Mouse (Mus musculus) stomach, embryonic 15.5 days (tissue): Measurements from ENCODE around the gene Gm49711. TPM values are rescaled to one million over a fixed set of nuclear protein-coding genes. Genes with fewer than 3 reads are reported as not detected.
"Not testable (repeated sequence)": the region's sequence is repeated elsewhere in the genome, so short reads cannot be mapped to it uniquely, and the experiment has no call there.

ENCODE experiments used
- ATAC-seq: fragments of 200-750 bp; cut with Nextera tagmentation; 2 replicates; pipeline ENCODE4 v1.8.0; 2017; ENCODE audit warnings: low read depth, moderate number of reproducible peaks, moderate TSS enrichment; ENCODE audit not compliant: insufficient read depth, low FRiP score
- H3K27ac ChIP-seq: fragments of 300-500 bp; sonication (generic); 2 replicates; pipeline ENCODE4 v1.5.1; 2015; ENCODE audit warnings: mild to moderate bottlenecking, inconsistent platforms
- H3K27me3 ChIP-seq: fragments of 300-500 bp; sonication (generic); replicated peaks from 2 replicates; pipeline ENCODE4 v1.6.1; 2015; ENCODE audit warnings: inconsistent platforms
- H3K36me3 ChIP-seq: fragments of 300-500 bp; sonication (generic); 2 replicates; pipeline ENCODE4 v1.6.1; 2015; ENCODE audit warnings: inconsistent platforms
- H3K4me1 ChIP-seq: fragments of 300-500 bp; sonication (generic); 2 replicates; pipeline ENCODE4 v1.6.1; 2015; ENCODE audit warnings: inconsistent platforms
- H3K4me2 ChIP-seq: fragments of 300-500 bp; sonication (generic); 2 replicates; pipeline ENCODE4 v1.6.1; 2015; ENCODE audit warnings: mild to moderate bottlenecking, inconsistent platforms
- H3K4me3 ChIP-seq: fragments of 300-500 bp; sonication (generic); replicated peaks from 2 replicates; pipeline ENCODE4 v1.5.1; 2015; ENCODE audit warnings: inconsistent platforms
- H3K9ac ChIP-seq: fragments of 300-500 bp; sonication (generic); 2 replicates; pipeline ENCODE4 v1.6.1; 2015; ENCODE audit warnings: inconsistent platforms
- H3K9me3 ChIP-seq: fragments of 300-500 bp; sonication (generic); 2 replicates; pipeline ENCODE4 v1.6.1; 2016; ENCODE audit warnings: inconsistent platforms
- WGBS: fragments of 180-500 bp; shearing (Covaris S2); methylation state at CpG from one replicate; pipeline ENCODE4 v1.1.7; 2015; 5-methylcytosine and 5-hydroxymethylcytosine counted together
- polyA plus RNA-seq: library from polyadenylated mRNA; unstranded; fragments of >200 nt; fragmentation: Nextera tagmentation; extraction: Ambion mirVana; gene quantifications from 2 replicates; pipeline ENCODE4 v1.2.1, GENCODE M21; 2015

The Gm49711 gene
- polyA plus RNA-seq, 1 experiment from 2014 or later = not detected

GRCm38 (mm10) chr16:92203599-92203998 is 145.5 kb downstream of the Gm49711 start:
- WGBS = 82% methylated on average over 8 of the region's 8 CpGs
- ATAC-seq = no peak
- Histone ChIP-seq H3K4me1 (no peaks in the 10 kb centered on the region), H3K4me3 (no peak overlapping the region), H3K27ac (no peak overlapping the region), H3K4me2 (no peak overlapping the region), H3K9ac (no peak overlapping the region), H3K36me3 (no peaks in the 10 kb centered on the region), H3K9me3 (no peaks in the 10 kb centered on the region), H3K27me3 (no peaks in the 10 kb centered on the region)

- Histone ChIP-seq H3K9ac (no peak overlapping the region), H3K4me2 (no peak overlapping the region), H3K27ac (no peak overlapping the region), H3K4me3 (no peak overlapping the region), H3K27me3 (no peaks in the 10 kb centered on the region), H3K4me1 (no peaks in the 10 kb centered on the region), H3K36me3 (no peaks in the 10 kb centered on the region), H3K9me3 (no peaks in the 10 kb centered on the region)
- 73% methylated on average over 5 of the region's 5 CpGs for WGBS
- no peak for ATAC-seq
Observed at GRCm38 (mm10) chr16:92209291-92209781, 151.2 kb downstream of the Gm49711 start.

GRCm38 (mm10) chr16:92210316-92210715 is 152.2 kb downstream of the Gm49711 start:
- not testable (repeated sequence) for H3K27ac ChIP-seq, H3K27me3 ChIP-seq, H3K36me3 ChIP-seq, H3K4me2 ChIP-seq, H3K4me1 ChIP-seq, ATAC-seq, H3K9me3 ChIP-seq, H3K4me3 ChIP-seq, H3K9ac ChIP-seq
- 82% methylated on average over 5 of the region's 5 CpGs for WGBS

GRCm38 (mm10) chr16:92213911-92214310 is 155.8 kb downstream of the Gm49711 start:
- H3K4me1 ChIP-seq, H3K9ac ChIP-seq, ATAC-seq, H3K36me3 ChIP-seq, H3K9me3 ChIP-seq, H3K4me3 ChIP-seq, H3K4me2 ChIP-seq, H3K27me3 ChIP-seq, H3K27ac ChIP-seq: not testable (repeated sequence)
- 58% methylated on average over 1 of the region's 1 CpGs for WGBS

GRCm38 (mm10) chr16:92215599-92216390 is 157.7 kb downstream of the Gm49711 start:
- 39% methylated on average over 8 of the region's 8 CpGs for WGBS

GRCm38 (mm10) chr16:92220754-92221153 is 162.6 kb downstream of the Gm49711 start:
- Histone ChIP-seq H3K9ac (no peak overlapping the region), H3K27ac (no peak overlapping the region), H3K4me1 (no peaks in the 10 kb centered on the region), H3K4me2 (no peak overlapping the region), H3K27me3 (no peaks in the 10 kb centered on the region), H3K9me3 (no peaks in the 10 kb centered on the region), H3K36me3 (no peaks in the 10 kb centered on the region), H3K4me3 (no peak overlapping the region)
- ATAC-seq = no peak
- WGBS = 91% methylated on average over 11 of the region's 11 CpGs

More at GRCm38 (mm10) chr16:92215599-92216390, 157.7 kb downstream of the Gm49711 start:
- Histone ChIP-seq H3K27ac (no peak overlapping the region), H3K36me3 (no peaks in the 10 kb centered on the region), H3K4me2 (no peak overlapping the region), H3K27me3 (no peaks in the 10 kb centered on the region), H3K9ac (no peak overlapping the region), H3K9me3 (no peaks in the 10 kb centered on the region), H3K4me1 (no peaks in the 10 kb centered on the region), H3K4me3 (no peak overlapping the region)
- no peak for ATAC-seq

GRCm38 (mm10) chr16:92228332-92228919 is 170.3 kb downstream of the Gm49711 start:
- WGBS = 42% methylated on average over 7 of the region's 7 CpGs
- H3K9ac ChIP-seq = no peak overlapping the region
- 0 out of 2 replicates have a peak, but pooled peaks cover 11% of the 10 kb centered on the region for H3K4me1 ChIP-seq
- no peaks in the 10 kb centered on the region for H3K27me3 ChIP-seq
- no peak overlapping the region for H3K4me3 ChIP-seq
- no peak overlapping the region for H3K27ac ChIP-seq
- no peak overlapping the region for H3K4me2 ChIP-seq
- no peaks in the 10 kb centered on the region for H3K36me3 ChIP-seq
- ATAC-seq = no peak
- no peaks in the 10 kb centered on the region for H3K9me3 ChIP-seq

GRCm38 (mm10) chr16:92230476-92230931 is 172.4 kb downstream of the Gm49711 start:
- Histone ChIP-seq H3K9me3 (no peaks in the 10 kb centered on the region), H3K36me3 (no peaks in the 10 kb centered on the region), H3K9ac (no peak overlapping the region), H3K4me2 (no peak overlapping the region), H3K27ac (no peak overlapping the region), H3K4me1 (0 out of 2 replicates have a peak, but pooled peaks cover 11% of the 10 kb centered on the region), H3K27me3 (no peaks in the 10 kb centered on the region), H3K4me3 (no peak overlapping the region)
- ATAC-seq = 0 out of 2 replicates have a peak, but pooled peaks have one; percentile 41
- WGBS = 59% methylated on average over 6 of the region's 6 CpGs

GRCm38 (mm10) chr16:92234530-92234929 is 176.4 kb downstream of the Gm49711 start:
- no peak for ATAC-seq
- H3K9ac ChIP-seq = no peak overlapping the region
- no peaks in the 10 kb centered on the region for H3K4me1 ChIP-seq
- H3K4me3 ChIP-seq = no peak overlapping the region
- no peak overlapping the region for H3K4me2 ChIP-seq
- no peaks in the 10 kb centered on the region for H3K27me3 ChIP-seq
- WGBS = 21% methylated on average over 5 of the region's 5 CpGs
- no peaks in the 10 kb centered on the region for H3K9me3 ChIP-seq
- no peaks in the 10 kb centered on the region for H3K36me3 ChIP-seq
- no peak overlapping the region for H3K27ac ChIP-seq

- whole genome bisulfite sequencing = 55% methylated on average over 9 of the region's 9 CpGs
- Histone ChIP-seq H3K4me1 (no peaks in the 10 kb centered on the region), H3K27ac (no peak overlapping the region)
Observed at GRCm38 (mm10) chr16:92235222-92235621, 177.1 kb downstream of the Gm49711 start.

More at GRCm38 (mm10) chr16:92235222-92235621, 177.1 kb downstream of the Gm49711 start:
- Histone ChIP-seq H3K9me3 (no peaks in the 10 kb centered on the region), H3K9ac (no peak overlapping the region), H3K4me3 (no peak overlapping the region), H3K4me2 (no peak overlapping the region), H3K27me3 (no peaks in the 10 kb centered on the region), H3K36me3 (no peaks in the 10 kb centered on the region)
- no peak for ATAC-seq
